Mouse (Mus musculus) spleen, postnatal 4 days (tissue): ENCODE results near the gene Zfp503.
A peak's percentile ranks its signal among the peaks of the same experiment; 100 is the strongest.

Source experiments
- DNase-seq, 2 experiments: peaks; one replicate each; pipeline ENCODE4 v3.0.0; 2022; ENCODE audit warnings: low spot score in 2 of 2

Zfp503 gene

GRCm38 (mm10) chr14:21989291-21989913 lies at the start of gene Zfp503:
Gene Zfp503 (minus strand): TSS chr14:21989601.
- DNase-seq, result no peak

DNA sequence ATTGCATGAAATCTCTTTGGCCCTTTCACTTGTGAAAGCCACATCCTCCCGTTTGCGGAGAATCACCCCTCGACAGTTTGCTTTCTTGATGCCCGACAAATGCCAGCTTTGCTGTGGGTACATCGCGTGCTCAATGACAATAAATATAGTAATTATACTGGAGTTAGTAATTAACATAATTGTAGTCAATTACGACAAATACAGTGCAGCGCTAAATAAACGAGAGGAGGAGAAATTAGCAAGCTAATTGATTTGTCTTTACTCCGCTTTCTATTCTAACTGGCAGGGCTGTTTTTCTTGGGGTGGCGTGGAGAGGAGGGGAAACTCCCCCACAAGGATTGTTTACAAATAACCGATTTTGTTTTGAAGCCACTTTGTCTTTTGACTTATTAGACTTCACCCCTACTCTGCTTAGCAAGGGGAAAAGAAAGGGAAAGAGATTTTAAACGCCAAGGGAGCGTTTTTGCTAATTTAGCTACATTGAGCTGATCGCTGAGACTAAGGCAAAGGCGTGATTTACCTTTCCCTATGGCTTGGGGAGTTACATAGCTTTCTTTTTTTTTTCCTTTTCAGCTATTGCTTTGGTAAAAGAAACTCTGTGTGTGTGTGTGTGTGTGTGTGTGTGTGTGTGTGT lies 48.2 kb upstream of the Zfp503 start:
- DNase-seq, result no peak

- DNase-seq, result no peak
These were observed 47.5 kb upstream of the Zfp503 start for GRCm38 (mm10) chr14:22036802-22037497.

- DNase-seq, result no peak
These were observed 46.9 kb upstream of the Zfp503 start for GRCm38 (mm10) chr14:22036338-22036737.

DNA sequence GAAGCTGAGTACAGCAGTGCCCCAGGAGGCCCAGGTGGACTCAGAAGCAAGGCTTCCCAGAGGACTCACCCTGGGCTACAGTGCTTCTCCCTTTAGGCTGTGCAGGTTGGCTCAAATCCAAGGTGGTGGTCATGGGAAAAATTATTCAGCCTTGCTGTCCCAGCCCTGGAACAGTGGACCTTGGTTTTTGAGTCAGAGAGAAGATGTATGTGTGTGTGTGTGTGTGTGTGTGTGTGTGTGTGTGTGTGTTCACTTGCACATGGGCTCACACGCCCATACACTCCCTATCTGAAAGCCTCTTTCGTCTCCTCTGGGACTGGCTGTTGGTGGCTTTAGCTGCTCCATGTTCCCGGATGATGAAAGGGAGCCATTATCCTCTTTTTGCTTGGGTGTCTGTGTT lies 46.5 kb upstream of the Zfp503 start:
- DNase-seq, result no peak

- no peak for DNase-seq
These were observed 34.1 kb upstream of the Zfp503 start for GRCm38 (mm10) chr14:22023533-22023932.

DNA sequence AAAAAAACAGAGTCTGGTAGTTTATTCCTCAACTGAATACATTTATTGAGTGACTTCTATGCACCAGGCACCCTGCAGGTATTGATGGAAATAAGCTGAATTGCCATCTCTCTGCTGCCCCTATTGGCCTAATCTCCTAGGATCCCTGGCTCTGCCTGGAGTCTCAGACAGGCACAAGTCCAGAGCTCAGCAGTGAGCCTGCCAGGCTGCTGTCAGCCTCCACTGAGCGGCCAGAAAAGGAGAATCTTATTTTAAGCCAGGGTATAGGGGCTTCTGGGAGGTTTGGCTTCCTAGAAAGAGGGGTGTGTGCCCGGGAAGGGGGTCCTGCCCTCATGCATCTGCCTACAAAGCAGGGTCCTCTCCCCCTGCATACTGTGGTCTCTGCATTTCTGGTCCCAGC lies 31.5 kb upstream of the Zfp503 start:
- no peak for DNase-seq

GRCm38 (mm10) chr14:22019949-22020845 lies 30.8 kb upstream of the Zfp503 start:
- no peak for DNase-seq

- peak; percentile 64 to 79 for DNase-seq
These were observed 30.0 kb upstream of the Zfp503 start, which contains the start of gene Lrmda for GRCm38 (mm10) chr14:22019252-22019948. Gene Lrmda (plus strand): TSS chr14:22019712.

- no peak for DNase-seq
These were observed 27.6 kb upstream of the Zfp503 start for GRCm38 (mm10) chr14:22017011-22017410.

GRCm38 (mm10) chr14:22014781-22015180 lies 25.4 kb upstream of the Zfp503 start:
- DNase-seq, result no peak

DNA sequence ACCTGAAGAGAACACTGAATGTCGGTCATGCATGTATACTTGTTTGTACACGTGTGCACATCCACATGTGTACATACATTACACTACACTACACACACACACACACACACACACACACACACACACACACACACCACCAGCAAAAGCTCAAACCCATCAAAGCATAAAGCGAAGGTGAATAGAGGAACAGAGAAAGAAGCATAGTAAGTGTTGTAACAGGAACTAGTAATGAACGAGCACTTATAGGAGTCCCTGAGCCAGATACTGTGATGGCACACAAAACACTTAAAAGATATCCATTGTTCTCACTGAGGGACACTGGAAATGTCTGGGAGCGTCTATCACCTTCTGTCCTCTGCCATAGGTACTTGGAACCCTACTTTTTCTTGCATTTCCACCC lies 24.9 kb upstream of the Zfp503 start:
- DNase-seq, result no peak

GRCm38 (mm10) chr14:22007006-22007405 lies 17.6 kb upstream of the Zfp503 start:
- DNase-seq, result no peak

DNA sequence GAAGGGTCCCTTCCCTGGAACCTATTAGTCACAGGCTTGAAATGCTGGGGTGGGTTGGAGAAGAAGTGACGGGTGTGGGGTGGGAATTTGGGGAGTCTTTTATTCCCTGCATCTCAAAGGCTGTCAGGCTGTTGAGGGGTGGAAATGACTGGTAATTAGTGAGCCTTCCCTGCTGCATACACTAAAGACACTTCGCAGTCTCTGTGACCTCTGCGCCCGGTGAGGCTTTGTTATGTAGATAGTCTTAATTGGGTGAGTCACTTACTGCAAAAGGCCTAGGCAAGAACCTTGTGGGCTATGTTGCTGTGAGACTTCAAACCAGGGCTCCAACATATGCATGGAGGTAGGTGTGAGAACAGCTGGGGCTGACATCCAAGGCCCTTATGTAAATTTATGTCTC lies 15.5 kb upstream of the Zfp503 start:
- DNase-seq, result no peak

DNA sequence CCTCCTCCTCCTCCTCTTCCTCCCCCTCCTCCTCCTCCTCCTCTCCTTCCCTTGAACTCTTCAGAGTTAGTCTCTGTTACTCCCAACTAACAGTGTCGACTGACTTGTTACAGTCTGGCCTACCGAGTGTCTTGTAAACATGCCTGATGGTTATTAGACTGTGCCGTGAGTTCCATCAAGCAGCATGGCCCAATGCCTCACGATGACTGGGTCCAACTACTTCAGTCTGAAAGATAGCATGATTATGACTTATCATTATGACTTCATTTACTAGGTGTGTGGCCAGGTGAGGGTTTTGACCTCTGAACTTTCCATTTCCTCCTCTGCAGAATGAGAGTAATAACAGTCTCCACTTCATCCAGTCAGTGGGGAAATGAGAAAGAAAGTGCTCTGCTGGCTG lies 14.2 kb upstream of the Zfp503 start:
- DNase-seq, result no peak

GRCm38 (mm10) chr14:22003231-22003630 lies 13.8 kb upstream of the Zfp503 start:
- no peak for DNase-seq

- no peak for DNase-seq
These were observed 10.2 kb upstream of the Zfp503 start for GRCm38 (mm10) chr14:21999588-21999987.

DNA sequence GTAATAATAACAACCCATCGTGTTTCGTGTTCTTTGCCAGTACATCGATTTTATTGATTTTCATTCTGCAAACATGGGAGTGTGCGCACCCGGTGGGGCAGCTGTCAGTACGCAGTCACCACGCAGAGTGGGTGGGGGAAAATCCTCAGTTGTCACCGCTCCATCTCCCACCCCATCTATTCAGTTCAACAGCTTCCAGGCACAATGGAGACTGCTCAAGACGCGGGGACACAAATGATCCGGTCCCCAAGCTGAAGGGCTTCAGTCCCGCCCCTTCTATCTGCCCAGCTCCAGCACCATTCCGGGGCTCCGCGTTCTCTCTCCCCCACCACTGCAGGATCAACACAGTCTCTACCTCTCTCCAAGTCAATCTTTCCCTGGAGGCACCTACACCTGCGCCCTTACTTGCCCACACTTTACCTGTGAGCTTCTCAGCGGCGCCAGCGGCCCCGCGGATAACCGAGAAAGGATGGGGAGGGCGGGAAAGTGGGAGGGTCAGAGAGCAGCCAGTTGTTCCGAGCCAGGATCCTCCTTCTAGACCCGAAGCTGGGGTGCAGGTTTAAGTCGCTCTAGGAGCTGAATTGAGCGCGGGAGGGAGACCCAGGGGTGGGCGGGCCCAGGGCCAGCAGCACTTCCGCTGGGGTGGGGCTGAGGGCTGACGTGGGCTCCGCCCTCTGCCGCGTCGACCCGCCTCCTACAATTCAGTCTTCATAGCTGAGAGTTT lies 5.8 kb upstream of the Zfp503 start:
- peak; percentile 54 to 71 for DNase-seq

GRCm38 (mm10) chr14:21994061-21994990 lies 4.9 kb upstream of the Zfp503 start:
- no peak for DNase-seq
